Mouse (Mus musculus) bone marrow, adult 2 months (tissue): ENCODE measurements around the gene Yju2. TPM values are rescaled to one million over a fixed set of nuclear protein-coding genes. Genes with fewer than 3 reads are reported as not detected.

Experiments
- H3K27ac ChIP-seq: fragments of 200-500 bp; 2 replicates; pipeline ENCODE4 v1.5.1; 2012; ENCODE audit warnings: low read depth, mild to moderate bottlenecking, control low read depth, inconsistent platforms, low read length; ENCODE audit not compliant: control insufficient read depth, poor library complexity, insufficient read depth
- H3K4me1 ChIP-seq: fragments of 200-500 bp; 2 replicates; pipeline ENCODE4 v1.6.1; 2011; ENCODE audit warnings: low read length; ENCODE audit not compliant: control insufficient read depth, insufficient read depth
- H3K4me3 ChIP-seq: fragments of 200-500 bp; replicated peaks from 2 replicates; pipeline ENCODE3; 2011; ENCODE audit warnings: mild to moderate bottlenecking, low read depth, low read length, control low read depth; ENCODE audit not compliant: control insufficient read depth
- CTCF ChIP-seq: fragments of 200-500 bp; IDR thresholded peaks from 2 replicates; pipeline ENCODE4 v1.5.1; 2011; ENCODE audit warnings: low read length, control low read depth; ENCODE audit not compliant: control insufficient read depth, insufficient read depth
- POLR2A ChIP-seq: fragments of 200-500 bp; IDR thresholded peaks from 2 replicates; pipeline ENCODE4 v1.6.1; 2011; ENCODE audit warnings: low read depth, mild to moderate bottlenecking, control low read depth, low read length, borderline replicate concordance; ENCODE audit not compliant: control insufficient read depth
- WGBS: fragments of 180-500 bp; shearing (Covaris S2); methylation state at CpG from one replicate; pipeline ENCODE4 v1.1.7; 2018; 5-methylcytosine and 5-hydroxymethylcytosine counted together
- polyA plus RNA-seq: library from polyadenylated mRNA; stranded (reverse); fragments of >200 nt; gene quantifications from 2 replicates; pipeline ENCODE4 v1.2.4, GENCODE M21; 2011; ENCODE audit warnings: low replicate concordance; ENCODE audit not compliant: missing spikeins, insufficient read depth, insufficient read length

The Yju2 gene
- polyA plus RNA-seq, 1 experiment, result 12.3 TPM

DNA sequence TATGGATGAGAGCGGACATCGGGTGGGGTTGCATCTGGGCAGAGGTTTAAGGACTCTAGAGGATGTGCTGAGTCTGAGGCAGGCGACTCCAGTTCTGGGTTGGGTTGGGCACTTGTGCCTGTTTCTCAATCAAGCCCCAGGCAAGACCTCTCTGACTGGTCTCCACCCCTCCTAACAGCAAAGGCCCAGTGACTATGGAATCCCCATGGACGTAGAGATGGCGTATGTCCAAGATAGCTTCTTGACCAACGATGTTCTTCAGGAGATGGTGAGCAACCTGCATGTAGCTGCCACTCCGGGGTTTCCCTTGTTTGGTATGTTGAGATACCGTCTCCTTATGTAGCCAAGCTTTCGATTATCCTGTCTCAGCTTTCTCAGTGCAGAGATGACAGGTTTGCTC lies 56.4 kb downstream of the Yju2 start:
- Histone ChIP-seq H3K4me3 (no peak overlapping the region), H3K4me1 (peaks cover 4% of the 10 kb centered on the region), H3K27ac (no peak overlapping the region)
- TF ChIP-seq POLR2A (no peak), CTCF (no peak)
- 91% methylated on average over 9 of the region's 9 CpGs for WGBS

GRCm38 (mm10) chr17:56016382-56016781 lies 57.5 kb downstream of the Yju2 start:
- no peak overlapping the region for H3K4me3 ChIP-seq
- H3K27ac ChIP-seq, result no peak overlapping the region
- WGBS, result 89% methylated on average over 8 of the region's 8 CpGs
- TF ChIP-seq CTCF, result no peak
- no peak for TF ChIP-seq POLR2A
- peaks cover 2% of the 10 kb centered on the region for H3K4me1 ChIP-seq

- no peak for TF ChIP-seq POLR2A
- TF ChIP-seq CTCF, result no peak
- WGBS, result 89% methylated on average over 15 of the region's 15 CpGs
- Histone ChIP-seq H3K27ac (no peak overlapping the region), H3K4me3 (no peak overlapping the region), H3K4me1 (peaks cover 5% of the 10 kb centered on the region)
Observed at GRCm38 (mm10) chr17:56016793-56017785, 58.2 kb downstream of the Yju2 start.

GRCm38 (mm10) chr17:56017848-56018247 lies 58.9 kb downstream of the Yju2 start:
- TF ChIP-seq POLR2A, result no peak
- no peak for TF ChIP-seq CTCF
- H3K4me3 ChIP-seq, result no peak overlapping the region
- H3K4me1 ChIP-seq, result peaks cover 9% of the 10 kb centered on the region
- H3K27ac ChIP-seq, result no peak overlapping the region
- WGBS, result 92% methylated on average over 7 of the region's 7 CpGs

Other genes starting within 250 kb of the Yju2 start
- 7.9 and 16.0 TPM in 2 replicates for gene Pot1b, start 246.5 kb upstream of the Yju2 start, polyA plus RNA-seq
- 1.3 TPM in 2 replicates for gene Adgre4, start 209.1 kb upstream of the Yju2 start, polyA plus RNA-seq
- not detected in 2 replicates for gene Zfp119a, start 80.2 kb upstream of the Yju2 start, polyA plus RNA-seq
- gene Zfp959, start 67.0 kb upstream of the Yju2 start, polyA plus RNA-seq, result 4.0 and 8.3 TPM in 2 replicates
- 1.4 TPM in 1 of 2 replicates, not detected in the other for gene Zfp119b, start 9.6 kb upstream of the Yju2 start, polyA plus RNA-seq
- 8.5 and 34.4 TPM in 2 replicates for gene Ebi3, start 6.5 kb upstream of the Yju2 start, polyA plus RNA-seq
- 1.6 TPM in 1 of 2 replicates, not detected in the other for gene Shd, start 11.4 kb downstream of the Yju2 start, polyA plus RNA-seq
- not detected in 2 replicates for gene Fsd1, start 27.4 kb downstream of the Yju2 start, polyA plus RNA-seq
- 3.9 and 10.6 TPM in 2 replicates for gene Stap2, start 46.5 kb downstream of the Yju2 start, polyA plus RNA-seq
- 13.1 and 47.7 TPM in 2 replicates for gene Mpnd, start 46.6 kb downstream of the Yju2 start, polyA plus RNA-seq
- gene Sh3gl1, start 77.5 kb downstream of the Yju2 start, polyA plus RNA-seq, result 39.9 and 55.5 TPM in 2 replicates
- gene Chaf1a, start 81.3 kb downstream of the Yju2 start, polyA plus RNA-seq, result 55.8 and 73.6 TPM in 2 replicates
- 17.7 and 41.7 TPM in 2 replicates for gene Ubxn6, start 115.9 kb downstream of the Yju2 start, polyA plus RNA-seq
- gene Hdgfl2, start 120.5 kb downstream of the Yju2 start, polyA plus RNA-seq, result 62.0 and 145 TPM in 2 replicates
- gene Plin4, start 150.7 kb downstream of the Yju2 start, polyA plus RNA-seq, result 0.52 and 3.4 TPM in 2 replicates
- gene Plin5, start 158.5 kb downstream of the Yju2 start, polyA plus RNA-seq, result not detected in 2 replicates
- gene Lrg1, start 162.9 kb downstream of the Yju2 start, polyA plus RNA-seq, result 22.7 and 50.0 TPM in 2 replicates
- gene Sema6b, start 181.2 kb downstream of the Yju2 start, polyA plus RNA-seq, result 3.2 and 3.9 TPM in 2 replicates
- gene Tnfaip8l1, start 203.4 kb downstream of the Yju2 start, polyA plus RNA-seq, result 0.63 and 1.7 TPM in 2 replicates
- 12.5 and 25.9 TPM in 2 replicates for gene Mydgf, start 224.8 kb downstream of the Yju2 start, polyA plus RNA-seq